Comparison of ENCODE assay signal across 15 mouse cellular contexts in the genomic region with DNA sequence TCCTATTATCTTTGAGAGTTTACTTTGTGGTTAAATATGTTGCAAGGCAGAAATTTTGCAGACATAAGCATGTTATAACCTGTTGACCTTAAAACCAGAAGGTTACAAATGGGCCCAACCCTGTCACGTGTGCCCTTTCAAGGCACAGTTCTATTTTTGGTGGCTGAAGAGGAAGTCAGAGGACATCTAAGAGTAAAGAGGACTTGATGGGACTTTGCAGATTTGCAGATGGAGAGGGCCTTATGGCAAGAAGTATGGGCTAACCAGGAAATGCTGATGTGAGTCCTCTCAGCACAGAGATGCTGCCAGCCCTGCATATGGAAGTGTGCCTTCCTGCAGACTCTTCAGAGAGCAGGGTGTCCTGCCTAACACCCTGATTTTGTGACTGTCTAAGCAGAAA.
A peak's percentile ranks its signal among the peaks of the same experiment; 100 is the strongest.
DNase-seq lines count a peak whose midpoint lies in the region; ATAC-seq and TF ChIP-seq lines count a peak whose summit lies in the region.
"Had no signal": no experiment of that assay in that cellular context is flagged by ENCODE, and none has a peak within 500 bp of the region (broad histone marks: within the 10 kb centered on the region; RNA-seq: fewer than 3 reads in every experiment).

No protein-coding gene starts in this region.

- H3K27me3 ChIP-seq in hindbrain, embryonic 10.5 days (ENCODE audit: insufficient read depth, poor library complexity, severe bottlenecking) = no peaks in the 10 kb centered on the region
- no peaks in the 10 kb centered on the region for H3K27me3 ChIP-seq in hindbrain, embryonic 14.5 days (ENCODE audit: control insufficient read depth, insufficient read depth, low read length)
- H3K27me3 ChIP-seq in forebrain, embryonic 10.5 days (ENCODE audit: poor library complexity, severe bottlenecking) = peaks cover 12% of the 10 kb centered on the region
- no peaks in the 10 kb centered on the region for H3K27me3 ChIP-seq in forebrain, embryonic 14.5 days (replicated peaks; ENCODE audit: control insufficient read depth, insufficient read depth, low read length)
- H3K27me3 ChIP-seq: lung, embryonic 15.5 days; midbrain, embryonic 15.5 days had no signal

- H3K4me1 ChIP-seq in hindbrain, embryonic 10.5 days (replicated peaks) = peaks cover 60% of the 10 kb centered on the region
- H3K4me1 ChIP-seq in hindbrain, embryonic 14.5 days (replicated peaks; ENCODE audit: control insufficient read depth, insufficient read depth, low read length) = 0 out of 2 replicates have a peak, but pooled peaks cover 10% of the 10 kb centered on the region
- H3K4me1 ChIP-seq in bone marrow, adult 2 months (ENCODE audit: control insufficient read depth, insufficient read depth, low read length) = peaks cover 2% of the 10 kb centered on the region; the same call in 1 of the 2 replicates
- peaks cover 28% of the 10 kb centered on the region for H3K4me1 ChIP-seq in forebrain, embryonic 10.5 days
- H3K4me1 ChIP-seq in forebrain, embryonic 14.5 days (ENCODE audit: control insufficient read depth, insufficient read depth, low read length) = no peaks in the 10 kb centered on the region
- H3K4me1 ChIP-seq: lung, embryonic 15.5 days had no signal

- ATAC-seq in hindbrain, embryonic 14.5 days (ENCODE audit: low FRiP score) = no peak
- ATAC-seq in hematopoietic stem cell, adult 5-6 weeks (replicated peaks in 1 of 2; ENCODE audit: insufficient read depth in 1 of 2, low FRiP score in 2 of 2, low TSS enrichment in 1 of 2, low read depth in 1 of 2, poor library complexity in 2 of 2, severe bottlenecking in 2 of 2) = peak; percentile 19 to 59; a peak in 3 of 4 replicates
- ATAC-seq in megakaryocyte progenitor cell, adult 5-6 weeks (replicated peaks; ENCODE audit: poor library complexity) = peak; percentile 78
- no peak for ATAC-seq in forebrain, embryonic 14.5 days
- ATAC-seq: forebrain, postnatal 0 days; midbrain, embryonic 15.5 days had no signal

- no peak for DNase-seq in hindbrain, embryonic 10.5 days (ENCODE audit: low spot score)
- DNase-seq in hindbrain, embryonic 14.5 days (ENCODE audit: low spot score) = no peak
- no peak for DNase-seq in forebrain, embryonic 10.5 days (ENCODE audit: extremely low spot score, low spot score)
- DNase-seq in forebrain, embryonic 14.5 days (ENCODE audit: low spot score) = no peak
- DNase-seq: cerebellum, adult 2 months; forebrain, postnatal 0 days; heart, postnatal 36 days; layer of hippocampus, adult 9-11 months; thymus, adult 2 months had no signal

- H3K4me3 ChIP-seq in hindbrain, embryonic 10.5 days = no peak overlapping the region
- H3K4me3 ChIP-seq in hindbrain, embryonic 14.5 days (replicated peaks; ENCODE audit: low read length) = no peak overlapping the region
- no peak overlapping the region for H3K4me3 ChIP-seq in bone marrow, adult 2 months (replicated peaks; ENCODE audit: control insufficient read depth, low read depth, low read length)
- H3K4me3 ChIP-seq in forebrain, embryonic 10.5 days = no peak overlapping the region
- H3K4me3 ChIP-seq in forebrain, embryonic 14.5 days (ENCODE audit: low read depth, low read length) = no peak overlapping the region
- H3K4me3 ChIP-seq: lung, embryonic 15.5 days; midbrain, embryonic 15.5 days had no signal

- 62% methylated on average over 1 of the region's 1 CpGs for WGBS in hindbrain, embryonic 10.5 days
- WGBS in hindbrain, embryonic 14.5 days = 65% methylated on average over 1 of the region's 1 CpGs
- WGBS in bone marrow, adult 2 months = 0% methylated on average over 1 of the region's 1 CpGs
- 63% methylated on average over 1 of the region's 1 CpGs for WGBS in forebrain, embryonic 10.5 days
- 69% methylated on average over 1 of the region's 1 CpGs for WGBS in forebrain, embryonic 14.5 days

- no peak overlapping the region for H3K9ac ChIP-seq in hindbrain, embryonic 14.5 days
- H3K9ac ChIP-seq in forebrain, embryonic 14.5 days (ENCODE audit: low read length) = no peak overlapping the region
- H3K9ac ChIP-seq: forebrain, postnatal 0 days; lung, embryonic 15.5 days; midbrain, embryonic 15.5 days had no signal

- no peak overlapping the region for H3K4me2 ChIP-seq in hindbrain, embryonic 14.5 days (replicated peaks)
- H3K4me2 ChIP-seq in forebrain, embryonic 14.5 days (ENCODE audit: low read length) = no peak overlapping the region
- H3K4me2 ChIP-seq: lung, embryonic 15.5 days; midbrain, embryonic 15.5 days had no signal

- no peaks in the 10 kb centered on the region for H3K36me3 ChIP-seq in hindbrain, embryonic 10.5 days
- no peaks in the 10 kb centered on the region for H3K36me3 ChIP-seq in hindbrain, embryonic 14.5 days (replicated peaks; ENCODE audit: control insufficient read depth, insufficient read depth)
- no peaks in the 10 kb centered on the region for H3K36me3 ChIP-seq in forebrain, embryonic 10.5 days (replicated peaks)
- no peaks in the 10 kb centered on the region for H3K36me3 ChIP-seq in forebrain, embryonic 14.5 days (ENCODE audit: control insufficient read depth, insufficient read depth, low read length)
- H3K36me3 ChIP-seq: lung, embryonic 15.5 days; midbrain, embryonic 15.5 days had no signal

- H3K27ac ChIP-seq in hindbrain, embryonic 10.5 days = peak overlapping the region; percentile 81
- H3K27ac ChIP-seq in hindbrain, embryonic 14.5 days = no peak overlapping the region
- peak overlapping the region; percentile 48; the same call in 1 of the 2 replicates for H3K27ac ChIP-seq in bone marrow, adult 2 months (ENCODE audit: control insufficient read depth, insufficient read depth, low read depth, low read length, poor library complexity)
- H3K27ac ChIP-seq in forebrain, embryonic 10.5 days = no peak overlapping the region
- no peak overlapping the region for H3K27ac ChIP-seq in forebrain, embryonic 14.5 days (ENCODE audit: low read depth, low read length)
- H3K27ac ChIP-seq: kidney, postnatal 0 days; lung, embryonic 15.5 days; midbrain, embryonic 15.5 days had no signal

- no peaks in the 10 kb centered on the region for H3K9me3 ChIP-seq in hindbrain, embryonic 10.5 days
- no peaks in the 10 kb centered on the region for H3K9me3 ChIP-seq in hindbrain, embryonic 14.5 days (ENCODE audit: control insufficient read depth, low read length)
- H3K9me3 ChIP-seq in forebrain, embryonic 10.5 days = no peaks in the 10 kb centered on the region
- H3K9me3 ChIP-seq in forebrain, embryonic 14.5 days (replicated peaks; ENCODE audit: control insufficient read depth, low read length) = no peaks in the 10 kb centered on the region
- H3K9me3 ChIP-seq: lung, embryonic 15.5 days; midbrain, embryonic 15.5 days had no signal

- no peak for TF ChIP-seq POLR2A in bone marrow, adult 2 months (IDR thresholded peaks at IDR 0.05; ENCODE audit: borderline replicate concordance, control insufficient read depth, low read depth, low read length)

- no peak for TF ChIP-seq CTCF in bone marrow, adult 2 months (IDR thresholded peaks at IDR 0.05; ENCODE audit: control insufficient read depth, insufficient read depth, low read length)

Comparison
In these comparisons a context has a peak if more than half of its experiments do, and no peak if none do; other contexts are left out.
1. H3K27ac ChIP-seq: peak in hindbrain, embryonic 10.5 days (single experiment) and bone marrow, adult 2 months (single experiment); none in hindbrain, embryonic 14.5 days (single experiment), forebrain, embryonic 10.5 days (single experiment) and forebrain, embryonic 14.5 days (single experiment).
2. ATAC-seq: peak in hematopoietic stem cell, adult 5-6 weeks (2 of 2) and megakaryocyte progenitor cell, adult 5-6 weeks (single experiment); none in hindbrain, embryonic 14.5 days (single experiment) and forebrain, embryonic 14.5 days (single experiment).